Mouse (Mus musculus) megakaryocyte, embryonic 14.5 days (primary cell): ENCODE measurements at regions not wholly inside any gene's neighbourhood (a gene's known extent, or its start where the extent isn't known, plus 50 kb on each side); places are given as distances from the start of the nearest gene placed in this dataset.

ENCODE experiments used
- FLI1 ChIP-seq: IDR thresholded peaks from 2 replicates; pipeline ENCODE4 v1.6.1; 2012; ENCODE audit warnings: low read length, inconsistent platforms, mixed read lengths
- GATA1 ChIP-seq: IDR thresholded peaks from 3 replicates; pipeline ENCODE4 v1.6.1; 2012; ENCODE audit warnings: mixed read lengths, low read length, inconsistent platforms, borderline replicate concordance

GRCm38 (mm10) chr7:79531142-79531541, 65.0 kb upstream of the Polg start:
- TF ChIP-seq GATA1, result no peak
- no peak for TF ChIP-seq FLI1
